Mouse (Mus musculus) heart, adult 9 months (tissue): Measurements from ENCODE around the gene Rxra.
A peak's percentile ranks its signal among the peaks of the same experiment; 100 is the strongest.

ENCODE experiments used
- DNase-seq, 2 experiments: peaks; one replicate each; pipeline ENCODE4 v3.0.0; 2022; ENCODE audit warnings: low spot score in 2 of 2

The Rxra gene

DNA sequence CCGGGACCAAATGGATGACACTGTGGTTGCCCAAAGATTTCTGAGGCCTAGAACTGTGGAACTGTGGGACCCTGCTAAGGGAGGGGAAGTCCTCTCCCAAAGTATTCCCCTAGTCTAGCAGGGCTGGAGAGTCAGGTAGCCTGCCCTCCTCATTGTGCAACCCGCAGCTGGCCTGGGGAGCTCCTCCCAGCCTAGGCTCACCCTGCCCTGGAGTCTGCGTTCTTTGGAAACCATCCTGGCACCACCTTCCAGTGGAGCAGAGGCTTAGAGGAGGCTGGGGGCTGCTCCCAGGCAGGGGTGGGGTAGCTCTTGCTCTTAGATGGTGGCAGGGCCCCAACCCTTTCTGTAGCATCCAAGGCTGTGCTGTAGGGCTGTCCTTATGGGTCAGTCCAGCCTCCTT lies 26.0 kb downstream of the Rxra start:
- no peak for DNase-seq

DNA sequence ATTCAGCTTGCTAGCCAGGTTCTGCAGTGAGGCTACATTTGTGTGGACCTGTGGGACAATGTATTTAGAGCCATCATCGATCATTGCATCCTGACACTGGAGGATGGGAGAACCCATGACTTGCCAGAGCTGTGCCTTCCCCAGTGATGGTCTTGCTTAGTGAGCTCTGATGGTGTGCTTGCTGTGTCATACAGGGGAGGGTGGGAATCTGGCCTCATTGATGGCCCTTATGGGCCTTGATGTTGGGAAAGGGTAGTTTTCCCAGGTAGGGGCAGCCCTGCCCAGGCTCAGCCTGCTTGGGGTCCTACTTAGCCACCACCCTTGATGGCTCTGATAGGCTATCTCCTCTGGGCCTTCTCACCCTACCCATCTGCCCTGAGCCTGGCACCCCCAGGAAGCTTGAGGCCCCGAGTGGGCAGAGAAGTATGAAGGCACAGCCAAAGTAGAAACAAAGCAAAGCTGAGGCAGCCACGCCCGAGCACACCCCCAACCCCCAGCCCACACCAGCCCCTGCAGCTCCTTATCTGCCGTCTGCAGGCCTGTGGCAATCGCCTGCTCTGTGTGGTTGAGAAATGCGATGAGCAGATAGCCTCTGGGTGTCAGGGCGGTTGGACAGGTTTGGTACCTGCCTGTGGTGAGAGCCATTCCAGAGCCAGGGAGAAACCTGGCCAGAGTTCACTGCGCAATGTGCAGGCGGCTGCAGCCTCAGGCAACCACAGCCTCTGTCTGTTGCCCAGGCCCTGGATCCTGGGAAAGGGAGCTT lies 26.8 kb downstream of the Rxra start:
- no peak for DNase-seq

DNA sequence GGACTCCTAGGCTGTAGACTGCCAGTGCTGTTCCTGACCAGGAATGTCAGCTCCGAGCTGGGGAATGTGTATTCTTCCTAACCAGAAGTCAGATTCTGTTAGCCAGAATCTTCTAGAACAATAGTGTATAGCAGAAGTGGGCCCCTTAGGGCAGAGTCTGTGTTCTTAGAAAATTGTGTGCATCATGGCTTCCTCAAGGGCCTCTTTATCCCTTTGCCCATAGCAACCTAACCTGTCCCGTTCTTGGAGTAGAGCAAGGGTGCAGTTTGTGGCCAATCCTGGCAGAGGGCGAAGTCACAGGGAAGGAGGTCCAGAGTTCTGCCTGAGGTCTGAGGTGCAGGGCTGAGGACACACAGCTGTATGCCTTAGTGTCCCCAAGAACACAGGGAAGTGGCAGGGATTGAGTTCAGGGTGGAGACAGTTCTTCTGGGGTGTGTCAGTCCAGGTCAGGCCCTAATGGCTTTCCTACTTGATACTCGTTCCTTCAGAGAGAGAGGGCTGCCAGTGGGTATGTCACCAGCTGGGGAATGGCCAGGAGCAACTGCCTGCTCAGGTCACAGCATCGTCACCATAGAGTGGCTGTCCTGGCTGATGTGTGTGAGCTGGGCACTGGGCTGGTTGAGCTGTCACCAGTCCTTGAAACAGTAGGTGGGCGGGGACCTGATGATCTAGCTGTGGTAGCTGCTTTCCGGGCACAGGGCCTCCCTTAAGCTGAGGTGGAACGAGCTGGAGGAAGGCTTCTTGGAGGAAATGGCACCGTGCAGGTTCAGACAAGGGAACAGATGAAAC lies 27.8 kb downstream of the Rxra start:
- peak in 1 of 2 experiments; percentile 48 for DNase-seq

DNA sequence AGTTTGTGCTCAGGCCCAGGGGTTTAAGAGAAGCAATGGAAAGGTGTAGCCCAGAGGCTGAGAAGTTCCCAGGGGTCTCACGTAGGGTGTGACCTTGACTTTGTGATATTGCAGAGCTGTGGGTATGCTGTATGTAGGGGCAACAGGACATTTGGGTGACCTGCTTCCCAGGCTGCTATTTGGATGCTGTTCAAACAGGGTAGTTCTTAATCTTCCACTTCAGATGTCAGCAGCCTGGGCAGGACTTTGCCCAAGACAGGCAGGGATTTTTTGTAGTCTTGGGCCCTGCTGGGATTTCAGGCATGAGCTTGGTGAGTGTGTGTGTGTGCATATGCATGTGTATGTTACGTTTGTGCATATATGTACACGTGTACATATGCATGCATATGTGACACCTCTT lies 28.4 kb downstream of the Rxra start:
- no peak for DNase-seq

DNA sequence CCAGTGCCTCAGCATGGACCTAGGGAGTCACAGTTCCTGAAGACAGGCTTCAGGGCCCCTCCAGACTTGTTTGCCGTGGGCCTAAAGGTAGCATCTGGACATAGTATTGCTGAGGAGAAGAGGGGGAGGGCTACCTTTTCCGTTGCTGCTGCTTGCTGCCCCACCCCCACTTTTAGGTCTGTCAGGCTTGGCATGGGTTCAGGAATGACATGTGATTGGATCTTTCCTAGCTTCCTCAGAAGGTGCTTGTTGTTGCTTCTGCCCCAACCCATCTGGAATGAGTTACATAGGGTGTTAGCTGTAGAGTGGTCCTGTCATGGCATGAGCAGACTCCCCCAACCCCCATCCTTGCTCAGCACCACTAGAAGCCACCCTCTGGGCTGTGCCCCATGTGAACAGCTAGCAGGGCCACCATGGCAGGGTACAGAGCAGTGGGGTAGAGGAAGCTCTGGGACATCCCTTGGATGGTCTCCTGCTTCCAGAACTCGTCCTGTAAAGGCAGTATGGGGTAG lies 34.7 kb downstream of the Rxra start:
- DNase-seq, result no peak

DNA sequence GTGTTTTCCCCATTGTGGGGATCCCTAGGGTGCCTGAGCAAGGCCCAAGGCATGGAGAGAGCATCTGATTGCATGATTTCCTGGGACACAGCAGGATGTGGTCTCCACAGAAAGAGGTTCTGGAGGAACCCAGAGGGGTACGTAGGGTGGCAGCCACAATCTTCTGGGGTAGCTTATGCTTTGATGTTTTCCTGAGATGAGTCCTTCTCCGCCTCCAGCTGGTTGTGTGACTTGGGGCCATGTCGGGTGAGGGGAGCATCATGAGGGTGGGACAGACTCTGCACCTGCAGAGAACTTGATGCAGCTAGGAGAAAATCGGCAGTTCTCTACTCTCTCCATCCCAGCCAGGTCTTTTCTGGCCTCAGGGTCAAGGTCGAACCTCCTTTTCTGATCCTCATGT lies 36.4 kb downstream of the Rxra start:
- no peak for DNase-seq

DNA sequence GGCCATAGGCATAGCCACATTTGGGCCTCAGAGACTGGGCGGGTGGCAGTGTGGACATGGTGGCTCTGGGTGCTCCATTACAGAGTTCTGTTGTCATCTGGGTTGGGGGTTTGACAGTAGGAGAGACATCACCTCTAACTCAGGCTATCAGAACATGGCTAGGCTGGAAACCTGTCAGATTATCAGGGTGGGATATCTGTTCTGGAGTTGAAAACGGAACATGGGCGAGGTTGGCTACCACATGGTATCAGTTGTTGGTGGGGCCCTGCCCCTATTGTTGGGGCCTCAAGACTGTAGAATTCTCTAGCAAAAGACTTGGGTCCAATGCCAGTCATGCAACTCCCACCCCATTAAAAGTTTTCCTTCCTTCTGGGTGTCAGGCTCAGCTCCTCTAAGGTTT lies 37.1 kb downstream of the Rxra start:
- no peak for DNase-seq

DNA sequence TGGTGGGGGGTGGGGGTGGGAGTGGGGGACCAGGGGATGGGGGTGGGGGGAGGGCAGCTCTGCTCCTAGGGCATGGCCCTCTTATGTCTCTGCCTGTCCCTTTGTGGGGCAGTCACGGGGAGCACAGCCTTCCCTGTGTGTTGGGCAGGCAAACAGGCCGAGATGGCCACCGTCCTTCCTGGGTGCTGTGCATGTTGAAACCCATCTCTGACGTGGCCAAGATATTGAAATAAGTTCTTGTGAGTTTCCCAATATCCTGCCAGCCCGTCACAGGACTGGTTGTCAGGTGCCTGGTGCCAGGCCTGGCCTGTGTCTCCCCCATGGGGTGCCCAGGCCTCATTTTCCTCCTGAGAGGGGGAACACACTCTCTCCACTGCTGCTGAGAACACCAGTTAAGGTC lies 37.9 kb downstream of the Rxra start:
- DNase-seq, result no peak

DNA sequence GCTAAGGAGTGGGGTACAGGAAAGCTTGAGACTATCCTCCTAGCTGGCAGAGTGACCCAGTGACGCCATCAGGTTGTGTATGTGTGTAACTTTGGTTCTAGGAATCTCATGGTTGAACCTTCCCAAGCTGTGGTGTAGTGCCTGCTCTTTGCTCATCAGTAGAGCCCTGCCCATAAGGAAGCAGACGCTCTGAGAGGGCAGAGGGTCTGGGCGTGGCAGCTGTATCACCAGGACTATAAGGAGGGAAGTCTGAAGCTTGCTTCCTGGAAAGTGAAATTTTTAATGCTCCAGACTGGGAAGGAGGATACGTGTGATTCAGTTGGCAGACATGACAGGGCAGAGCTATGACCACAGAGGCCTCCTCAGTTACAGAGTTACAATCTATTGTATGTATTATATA lies 39.0 kb downstream of the Rxra start:
- DNase-seq, result no peak

DNA sequence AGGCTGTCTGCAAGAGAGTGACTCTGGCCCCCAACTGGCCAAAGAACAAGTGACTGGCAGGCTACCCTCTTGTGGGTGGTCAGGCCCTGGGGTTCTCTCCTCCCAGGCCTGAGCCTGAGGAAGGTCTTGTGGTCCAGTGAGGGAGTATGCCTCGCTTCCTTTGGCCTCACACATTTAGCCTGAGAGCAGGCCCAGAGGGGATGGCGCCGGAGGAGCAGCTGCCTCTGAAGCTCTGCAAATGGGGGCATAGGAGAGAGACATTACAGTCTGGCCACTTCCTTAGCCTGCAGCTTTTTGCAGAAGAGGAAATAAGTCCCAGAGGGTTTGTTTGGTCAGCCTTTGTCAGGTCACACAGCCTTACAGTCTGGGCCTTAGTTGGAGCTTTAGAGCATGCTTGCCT lies 40.1 kb downstream of the Rxra start:
- peak in 1 of 2 experiments; percentile 64 for DNase-seq

DNA sequence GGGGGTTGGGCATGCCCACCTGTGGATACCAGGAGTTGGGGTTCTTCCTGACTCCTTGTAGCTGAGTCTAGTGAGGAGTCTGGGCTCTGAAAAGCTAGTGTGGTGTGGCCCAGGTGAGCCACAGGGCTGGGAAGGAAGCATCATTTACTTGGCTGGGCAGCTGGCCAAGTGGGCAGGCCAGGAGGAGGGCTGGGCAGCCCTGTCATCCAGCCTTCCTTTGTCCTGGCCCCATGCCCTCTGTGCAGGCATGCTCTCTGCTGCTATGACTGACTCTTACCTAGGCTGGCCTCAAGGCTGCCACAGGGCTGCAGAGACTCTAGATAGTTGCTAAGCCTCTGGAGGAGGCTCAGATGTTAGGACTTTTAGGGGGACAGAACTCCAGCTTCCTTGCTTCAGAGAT lies 42.0 kb downstream of the Rxra start:
- peak in 1 of 2 experiments; percentile 61 for DNase-seq

DNA sequence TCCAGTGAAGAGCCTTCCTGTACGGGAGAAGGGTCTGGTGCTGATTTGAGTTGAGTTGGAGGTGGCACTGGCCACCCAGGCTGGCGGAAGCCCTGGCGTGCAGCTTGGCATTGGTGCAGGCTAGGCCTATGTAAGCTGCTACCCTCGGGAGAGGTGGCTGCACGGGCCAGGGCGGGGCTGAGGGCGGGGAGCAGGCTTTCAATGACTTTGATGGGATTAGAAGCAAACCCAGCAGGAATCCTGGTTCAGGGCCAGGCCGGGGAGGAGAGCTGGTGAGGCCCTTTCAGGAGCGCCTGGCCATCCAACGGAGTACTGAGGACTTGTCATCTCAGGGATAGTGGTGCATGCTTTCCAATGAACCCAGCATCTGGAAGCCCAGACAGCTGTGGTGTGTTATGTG lies 43.4 kb downstream of the Rxra start:
- DNase-seq, result no peak

DNA sequence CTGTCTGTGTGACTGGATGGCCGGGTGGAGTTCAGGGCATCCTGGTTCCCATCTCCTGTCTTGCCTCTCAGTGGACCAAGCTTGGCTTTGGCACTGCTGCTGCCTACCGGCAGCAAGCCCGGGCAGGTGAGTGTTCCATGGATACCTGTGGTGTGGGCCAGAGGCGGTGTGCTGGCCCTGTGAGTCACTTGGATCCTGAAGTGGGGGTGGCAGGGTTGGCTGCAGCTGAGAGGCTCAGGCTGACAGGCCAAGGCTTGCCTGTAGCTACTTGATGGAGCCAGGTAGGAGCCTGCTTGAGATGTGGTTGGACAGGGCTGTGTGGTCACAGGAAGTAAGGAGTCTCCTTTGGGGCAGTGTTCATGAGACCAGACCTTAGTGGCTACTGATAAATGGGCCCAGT lies 45.4 kb downstream of the Rxra start:
- no peak for DNase-seq

DNA sequence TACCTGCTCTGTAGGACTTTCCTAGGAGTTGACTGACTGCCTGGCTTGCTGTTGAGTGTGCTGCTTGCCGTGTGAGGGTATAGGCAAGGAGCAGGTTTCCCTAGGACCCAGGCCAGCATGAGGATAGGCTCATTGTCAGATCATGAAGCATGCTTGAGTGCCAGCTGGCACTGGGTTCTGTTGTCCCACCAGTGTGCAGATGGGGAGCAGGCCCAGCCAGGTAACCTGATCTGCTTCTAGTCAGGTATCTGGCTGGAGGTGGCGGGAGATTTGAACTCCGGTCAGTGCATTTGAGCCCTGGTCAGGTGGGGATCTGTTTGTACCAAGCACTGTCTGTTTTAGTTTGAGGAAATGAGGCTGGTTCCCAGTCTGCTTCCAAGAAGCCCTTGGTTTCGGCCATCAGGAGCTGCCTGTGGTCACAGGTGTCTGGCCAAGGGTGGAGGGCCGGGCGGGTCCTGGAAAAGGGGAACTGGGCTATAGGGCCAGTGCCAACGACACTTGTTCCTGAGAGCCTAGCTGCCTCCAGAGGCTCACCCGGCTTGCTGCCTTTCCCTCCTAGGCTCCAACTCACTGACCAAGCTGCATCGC lies 48.6 kb downstream of the Rxra start:
- no peak for DNase-seq

DNA sequence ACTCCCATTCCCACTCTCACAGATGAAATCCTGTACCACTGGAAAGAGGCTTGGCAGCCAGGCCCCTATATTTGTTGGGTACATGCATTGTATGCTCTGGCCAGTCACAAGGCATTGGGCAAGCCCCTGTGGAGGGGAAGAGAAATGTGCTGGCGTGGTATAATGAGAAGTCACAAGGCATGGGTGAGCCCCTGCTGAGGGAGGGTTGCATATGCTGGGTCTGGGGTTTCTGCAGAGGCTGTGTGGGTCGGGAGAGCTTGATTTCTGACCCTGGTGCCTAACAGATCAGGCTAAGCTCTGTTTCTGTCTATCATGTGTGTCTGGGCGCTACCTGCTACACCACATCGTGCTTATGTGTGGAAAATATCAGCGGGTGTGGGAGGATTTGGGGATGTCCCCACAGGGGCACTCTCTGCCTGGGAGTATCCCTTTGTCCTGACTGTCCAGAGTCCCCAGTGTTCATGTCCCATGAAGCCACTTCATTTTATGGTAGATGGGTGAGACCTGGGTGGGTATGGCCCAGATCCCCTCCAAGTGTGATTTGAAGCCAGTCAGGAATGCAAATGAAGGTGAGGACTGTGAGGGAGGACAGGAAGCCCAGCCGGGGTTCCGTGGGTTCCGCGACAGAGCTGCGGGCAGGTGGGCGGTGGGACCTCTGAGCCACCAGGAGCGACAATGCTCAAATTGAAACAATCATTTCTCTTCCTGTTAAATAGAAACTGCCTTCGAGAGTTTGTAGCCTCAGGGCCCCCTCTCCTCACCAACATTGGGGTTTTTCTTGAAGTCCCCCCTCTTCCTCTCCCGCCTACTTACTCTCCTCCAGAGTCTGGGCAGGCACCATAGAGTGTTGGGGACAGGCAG lies 52.0 kb downstream of the Rxra start:
- no peak for DNase-seq

DNA sequence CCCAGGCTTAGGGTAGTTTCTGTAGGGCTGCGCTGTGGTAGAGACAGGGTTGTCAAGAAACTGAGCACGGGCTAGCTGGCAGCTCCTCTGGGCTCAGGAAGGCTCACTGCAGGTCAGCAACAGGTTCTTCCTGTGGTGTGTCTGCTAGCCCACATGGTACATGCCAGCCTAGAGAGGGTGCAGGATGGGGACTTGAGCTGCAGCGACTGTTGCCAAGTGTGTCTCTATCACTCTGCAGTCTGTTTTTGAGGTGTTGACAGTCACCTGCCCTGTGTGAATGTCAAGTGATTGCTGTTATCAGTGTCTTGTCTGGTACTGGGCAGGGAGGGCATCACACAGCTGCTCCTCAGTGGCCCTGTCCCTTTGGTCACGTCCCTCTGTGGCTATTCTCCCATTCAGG lies 52.8 kb downstream of the Rxra start:
- no peak for DNase-seq

DNA sequence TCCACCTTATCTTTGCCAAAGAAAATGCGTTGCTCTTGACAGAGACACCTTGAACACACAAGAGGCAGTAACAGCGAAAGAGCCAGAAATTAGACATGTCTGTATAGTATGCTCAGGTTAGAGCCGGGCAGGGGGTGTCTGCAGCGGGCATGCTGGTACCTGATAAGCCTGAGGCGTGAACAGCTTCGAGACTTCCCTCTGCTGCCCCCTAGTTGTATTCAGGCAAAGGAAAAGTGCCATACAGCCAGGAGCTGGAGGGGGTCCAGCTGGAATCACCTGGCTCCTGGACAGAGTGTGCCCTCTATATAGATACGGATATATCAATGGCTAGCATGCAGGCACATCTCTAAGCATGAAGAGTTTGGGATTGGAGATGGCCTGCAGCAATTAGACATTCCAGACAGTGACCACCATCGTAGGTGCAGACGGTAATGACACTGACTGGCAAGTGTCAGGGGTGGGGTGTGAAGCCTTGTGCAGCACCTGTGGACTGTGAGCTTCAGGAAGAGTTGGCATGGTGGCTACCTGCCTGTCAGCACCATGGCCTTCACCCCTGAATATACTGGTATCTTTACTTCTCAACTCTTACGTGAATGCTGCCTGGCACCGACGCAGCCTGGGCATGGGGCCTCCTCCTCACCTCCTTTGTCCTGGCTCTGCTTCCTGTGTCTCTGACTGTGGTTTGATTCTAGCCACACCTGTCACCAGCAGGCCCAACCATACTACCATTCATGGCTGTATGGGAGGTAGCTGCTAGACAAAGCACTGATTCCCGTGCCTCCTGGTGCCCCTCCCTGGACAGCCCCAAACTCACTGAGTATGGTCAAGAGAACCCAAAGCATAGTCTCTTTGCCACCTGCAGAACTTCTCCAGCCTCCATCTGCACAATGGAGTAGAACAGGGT lies 54.0 kb downstream of the Rxra start:
- peak in 1 of 2 experiments; percentile 55 for DNase-seq

DNA sequence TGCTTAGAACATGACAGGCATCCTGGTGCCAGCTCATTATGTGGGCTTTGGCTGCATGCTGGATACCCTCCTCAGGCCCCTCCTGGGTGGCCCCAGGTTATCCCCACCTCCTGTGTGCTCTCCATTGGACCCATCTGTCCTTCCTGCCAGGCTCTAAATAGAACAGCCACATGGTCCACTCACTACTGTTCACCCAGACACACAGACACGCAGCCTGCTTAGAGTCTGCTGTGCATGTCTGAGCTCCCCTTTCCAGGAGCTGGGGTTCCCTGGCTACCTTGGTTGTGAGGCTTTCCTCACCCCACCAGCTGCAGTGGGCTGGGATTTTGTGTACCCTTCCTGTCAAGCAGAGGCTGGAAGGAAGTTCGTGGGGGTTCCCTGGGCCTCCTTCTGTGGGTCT lies 56.8 kb downstream of the Rxra start:
- DNase-seq, result no peak

DNA sequence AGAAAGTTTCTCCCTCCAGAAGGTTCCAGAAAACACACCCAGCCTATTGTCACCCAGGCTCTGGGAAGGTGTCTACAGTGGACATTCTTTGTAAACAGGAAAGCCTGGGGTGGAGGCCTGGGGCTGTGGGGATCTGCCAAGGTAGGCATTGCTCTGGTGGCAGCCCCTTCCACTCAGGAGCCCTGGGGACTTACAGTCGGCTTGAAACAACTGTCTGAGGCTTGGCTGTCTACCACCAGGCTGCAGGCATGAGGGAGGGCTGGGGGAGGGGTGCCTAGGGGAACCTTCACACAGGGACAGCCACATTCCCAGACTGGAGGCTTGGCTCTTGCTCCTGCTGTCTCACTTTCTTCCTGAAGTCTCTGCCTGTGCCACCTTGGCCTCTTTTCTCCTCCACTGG lies 58.1 kb downstream of the Rxra start:
- DNase-seq, result peak in 1 of 2 experiments; percentile 39

DNA sequence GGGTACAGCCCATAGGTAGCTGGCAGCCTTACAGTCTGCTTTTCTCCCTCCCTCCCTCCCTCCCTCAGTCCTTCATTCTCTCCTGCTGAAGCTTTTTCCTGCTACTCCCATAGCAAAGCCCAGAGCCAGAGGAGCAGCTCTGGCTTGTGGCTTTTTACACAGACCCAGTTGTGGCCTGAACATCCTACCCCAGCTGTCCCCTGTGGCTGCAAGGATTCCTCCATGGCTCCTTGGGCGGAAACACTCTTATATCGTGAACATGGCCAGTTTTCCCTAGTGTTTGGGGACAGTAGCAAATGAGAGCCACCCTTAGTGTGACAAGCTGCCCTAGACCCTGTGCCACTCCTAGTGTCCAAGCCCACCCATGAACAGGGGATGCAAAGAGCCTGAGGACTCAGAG lies 58.6 kb downstream of the Rxra start:
- no peak for DNase-seq

DNA sequence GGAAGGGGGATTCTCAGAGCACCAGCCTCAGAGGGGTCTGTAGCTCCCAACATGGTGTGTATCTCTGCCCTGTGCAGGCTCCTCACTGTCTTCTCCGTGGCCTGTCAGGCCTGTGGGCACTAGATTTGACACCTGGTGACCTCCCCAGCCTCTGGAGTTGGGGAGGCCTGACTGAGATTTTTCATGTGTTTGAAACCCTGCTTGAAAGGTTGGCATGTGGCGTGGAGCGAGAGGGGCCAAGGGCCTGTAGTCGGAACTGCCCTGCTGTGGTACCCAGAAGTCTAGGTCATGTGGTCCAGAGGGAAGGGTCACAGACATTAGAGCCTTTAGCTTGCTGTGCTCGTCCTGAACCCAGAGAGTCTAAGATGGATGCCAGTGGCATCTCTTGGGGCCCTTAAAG lies 60.6 kb downstream of the Rxra start:
- DNase-seq, result no peak
